In the genomic region with DNA sequence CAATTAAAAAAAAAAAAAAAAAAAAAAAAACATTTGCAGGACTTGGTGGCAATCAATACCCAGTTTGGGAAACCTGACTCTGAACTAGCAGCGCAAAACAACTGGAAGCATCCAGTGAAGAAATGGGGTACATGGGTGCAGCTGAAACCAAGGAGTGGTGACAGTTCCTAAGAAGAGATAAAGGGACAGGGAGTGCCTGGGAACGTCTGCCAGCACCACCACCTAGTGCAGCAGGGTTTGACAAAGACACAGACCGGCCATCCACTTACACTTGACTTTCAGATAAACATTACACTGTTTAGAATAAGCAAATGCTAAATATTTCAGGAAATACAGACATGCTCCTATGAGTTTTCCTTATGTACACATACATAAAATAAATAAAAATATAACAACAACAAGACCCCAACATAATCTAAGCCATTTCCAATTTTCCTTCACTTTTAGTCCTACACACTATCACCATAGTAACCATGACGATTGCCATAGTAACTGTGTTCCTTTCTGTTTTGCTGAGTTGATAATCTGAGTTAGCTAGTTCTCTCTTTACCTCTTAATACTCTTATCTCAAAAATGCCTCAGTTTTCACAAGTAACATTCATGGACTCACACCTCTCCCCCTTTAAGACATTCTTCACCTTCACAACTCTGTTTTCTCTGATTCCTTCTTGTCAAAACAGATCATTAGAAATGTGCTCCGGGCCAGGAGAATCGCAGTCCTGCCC, we compare ENCODE assay signal across 11 mouse cellular contexts.
DNase-seq lines count a peak whose midpoint lies in the region; ATAC-seq lines count a peak whose summit lies in the region.
"Had no signal": no experiment of that assay in that cellular context is flagged by ENCODE, and none has a peak within 500 bp of the region (broad histone marks: within the 10 kb centered on the region; RNA-seq: fewer than 3 reads in every experiment).

No protein-coding gene starts in this region.

- no peaks in the 10 kb centered on the region for H3K27me3 ChIP-seq in heart, embryonic 10.5 days (ENCODE audit: insufficient read depth, poor library complexity, severe bottlenecking)
- H3K27me3 ChIP-seq in liver, embryonic 13.5 days = no peaks in the 10 kb centered on the region
- H3K27me3 ChIP-seq in neural tube, embryonic 15.5 days (replicated peaks) = 0 out of 2 replicates have a peak, but pooled peaks cover 3% of the 10 kb centered on the region

- H3K27ac ChIP-seq in heart, embryonic 10.5 days = 0 out of 2 replicates have a peak overlapping the region, but pooled peaks have one; percentile 47
- H3K27ac ChIP-seq in liver, embryonic 13.5 days = peak overlapping the region; percentile 73
- H3K27ac ChIP-seq in neural tube, embryonic 15.5 days (replicated peaks) = no peak overlapping the region

- no peaks in the 10 kb centered on the region for H3K36me3 ChIP-seq in heart, embryonic 10.5 days
- H3K36me3 ChIP-seq in liver, embryonic 13.5 days = no peaks in the 10 kb centered on the region
- H3K36me3 ChIP-seq in neural tube, embryonic 15.5 days = no peaks in the 10 kb centered on the region
- H3K36me3 ChIP-seq: limb, embryonic 12.5 days had no signal

- ATAC-seq in liver, embryonic 13.5 days (ENCODE audit: low read depth) = peak; percentile 57
- no peak for ATAC-seq in inflammation-experienced regulatory T-cells, adult 6 months
- no peak for ATAC-seq in neural tube, embryonic 15.5 days (ENCODE audit: low FRiP score)

- no peaks in the 10 kb centered on the region for H3K9me3 ChIP-seq in heart, embryonic 10.5 days
- no peaks in the 10 kb centered on the region for H3K9me3 ChIP-seq in liver, embryonic 13.5 days (replicated peaks)
- H3K9me3 ChIP-seq in neural tube, embryonic 15.5 days (replicated peaks) = no peaks in the 10 kb centered on the region
- H3K9me3 ChIP-seq: limb, embryonic 12.5 days had no signal

- no peak overlapping the region for H3K4me3 ChIP-seq in heart, embryonic 10.5 days
- no peak overlapping the region for H3K4me3 ChIP-seq in liver, embryonic 13.5 days (replicated peaks)
- no peak overlapping the region for H3K4me3 ChIP-seq in neural tube, embryonic 15.5 days (replicated peaks)
- H3K4me3 ChIP-seq: limb, embryonic 12.5 days had no signal

- 59% methylated on average over 6 of the region's 6 CpGs for WGBS in heart, embryonic 10.5 days
- WGBS in liver, embryonic 13.5 days (ENCODE audit: insufficient replicate concordance) = 56% methylated on average over 6 of the region's 6 CpGs
- 63% methylated on average over 6 of the region's 6 CpGs for WGBS in neural tube, embryonic 15.5 days

- 0 out of 2 replicates have a peak overlapping the region, but pooled peaks have one; percentile 3 for H3K4me2 ChIP-seq in liver, embryonic 13.5 days
- no peak overlapping the region for H3K4me2 ChIP-seq in neural tube, embryonic 15.5 days
- H3K4me2 ChIP-seq: limb, embryonic 12.5 days had no signal

- peak overlapping the region; percentile 30; the same call in 1 of the 2 replicates for H3K9ac ChIP-seq in liver, embryonic 13.5 days
- H3K9ac ChIP-seq in neural tube, embryonic 15.5 days (replicated peaks) = no peak overlapping the region
- H3K9ac ChIP-seq: limb, embryonic 12.5 days had no signal

- no peak for DNase-seq in heart, embryonic 10.5 days (ENCODE audit: low spot score)
- no peak for DNase-seq in heart, adult 9 months (ENCODE audit: low spot score in 2 of 2)
- DNase-seq in right cerebral cortex, adult 18-20 months = peak; percentile 26
- no peak for DNase-seq in right cerebral cortex, postnatal 4 days
- DNase-seq in liver, embryonic 13.5 days = no peak
- DNase-seq in telencephalon, adult 2 months (ENCODE audit: low read depth, low spot score) = peak; percentile 34
- DNase-seq: B cell, adult 2 months; heart, postnatal 36 days had no signal

- H3K4me1 ChIP-seq in heart, embryonic 10.5 days = peaks cover 58% of the 10 kb centered on the region
- H3K4me1 ChIP-seq in liver, embryonic 13.5 days (replicated peaks) = peaks cover 86% of the 10 kb centered on the region
- peaks cover 43% of the 10 kb centered on the region for H3K4me1 ChIP-seq in neural tube, embryonic 15.5 days

Comparison
In these comparisons a context has a peak if more than half of its experiments do, and no peak if none do; other contexts are left out.
1. DNase-seq: peak in right cerebral cortex, adult 18-20 months (single experiment) and telencephalon, adult 2 months (single experiment); none in heart, embryonic 10.5 days (single experiment), heart, adult 9 months (0 of 2), right cerebral cortex, postnatal 4 days (single experiment) and liver, embryonic 13.5 days (single experiment).